Mouse (Mus musculus): Measurements from ENCODE around the gene Gm10778. TPM values are rescaled to one million over a fixed set of nuclear protein-coding genes. Genes with fewer than 3 reads are reported as not detected.

The Gm10778 gene
- polyA plus RNA-seq, 1 experiment: 0.08 TPM

GRCm38 (mm10) chr10:81615486-81615885 lies 33.4 kb upstream of the Gm10778 start:
- Histone ChIP-seq H3K4me1 (ENCODE audit: control insufficient read depth, insufficient read depth, insufficient read length, low read length) (no peaks in the 10 kb centered on the region), H3K36me3 (ENCODE audit: control insufficient read depth, insufficient read depth, low read length) (no peaks in the 10 kb centered on the region), H3K27me3 (ENCODE audit: control insufficient read depth, insufficient read depth, low read length) (0 out of 2 replicates have a peak, but pooled peaks cover 2% of the 10 kb centered on the region), H3K27ac (ENCODE audit: insufficient read depth, low read depth, low read length) (no peak overlapping the region), H3K4me3 (ENCODE audit: low read depth, low read length) (no peak overlapping the region)
- 82% methylated on average over 6 of the region's 6 CpGs for WGBS
- TF ChIP-seq POLR2A (IDR thresholded peaks at IDR 0.05; ENCODE audit: low read depth, low read length) (no peak), CTCF (IDR thresholded peaks at IDR 0.05; ENCODE audit: extremely low read depth, insufficient read length, insufficient replicate concordance, low read depth, low read length) (no peak)

- 58% methylated on average over 5 of the region's 5 CpGs for WGBS
- no peaks in the 10 kb centered on the region; the same call in 1 of the 2 replicates for H3K4me1 ChIP-seq (ENCODE audit: control insufficient read depth, insufficient read depth, insufficient read length, low read length)
- TF ChIP-seq POLR2A (IDR thresholded peaks at IDR 0.05; ENCODE audit: low read depth, low read length) (no peak), CTCF (IDR thresholded peaks at IDR 0.05; ENCODE audit: extremely low read depth, insufficient read length, insufficient replicate concordance, low read depth, low read length) (no peak)
- H3K36me3 ChIP-seq (ENCODE audit: control insufficient read depth, insufficient read depth, low read length): peaks cover 7% of the 10 kb centered on the region; the same call in 1 of the 2 replicates
- H3K27me3 ChIP-seq (ENCODE audit: control insufficient read depth, insufficient read depth, low read length): 0 out of 2 replicates have a peak, but pooled peaks cover 2% of the 10 kb centered on the region
- H3K4me3 ChIP-seq (ENCODE audit: low read depth, low read length): no peak overlapping the region
- H3K27ac ChIP-seq (ENCODE audit: insufficient read depth, low read depth, low read length): no peak overlapping the region
Measured at GRCm38 (mm10) chr10:81619976-81620375, 28.9 kb upstream of the Gm10778 start.

GRCm38 (mm10) chr10:81620786-81621185 lies 28.1 kb upstream of the Gm10778 start:
- TF ChIP-seq POLR2A (IDR thresholded peaks at IDR 0.05; ENCODE audit: low read depth, low read length) (no peak), CTCF (IDR thresholded peaks at IDR 0.05; ENCODE audit: extremely low read depth, insufficient read length, insufficient replicate concordance, low read depth, low read length) (no peak)
- 72% methylated on average over 9 of the region's 9 CpGs for WGBS
- Histone ChIP-seq H3K36me3 (ENCODE audit: control insufficient read depth, insufficient read depth, low read length) (peaks cover 8% of the 10 kb centered on the region; the same call in 1 of the 2 replicates), H3K27ac (ENCODE audit: insufficient read depth, low read depth, low read length) (no peak overlapping the region), H3K4me3 (ENCODE audit: low read depth, low read length) (no peak overlapping the region), H3K27me3 (ENCODE audit: control insufficient read depth, insufficient read depth, low read length) (0 out of 2 replicates have a peak, but pooled peaks cover 2% of the 10 kb centered on the region), H3K4me1 (ENCODE audit: control insufficient read depth, insufficient read depth, insufficient read length, low read length) (no peaks in the 10 kb centered on the region; the same call in 1 of the 2 replicates)

- Histone ChIP-seq H3K36me3 (ENCODE audit: control insufficient read depth, insufficient read depth, low read length) (peaks cover 8% of the 10 kb centered on the region; the same call in 1 of the 2 replicates), H3K4me1 (ENCODE audit: control insufficient read depth, insufficient read depth, insufficient read length, low read length) (peaks cover 14% of the 10 kb centered on the region), H3K27me3 (ENCODE audit: control insufficient read depth, insufficient read depth, low read length) (no peaks in the 10 kb centered on the region), H3K27ac (ENCODE audit: insufficient read depth, low read depth, low read length) (no peak overlapping the region), H3K4me3 (ENCODE audit: low read depth, low read length) (no peak overlapping the region)
- TF ChIP-seq CTCF (IDR thresholded peaks at IDR 0.05; ENCODE audit: extremely low read depth, insufficient read length, insufficient replicate concordance, low read depth, low read length) (no peak), POLR2A (IDR thresholded peaks at IDR 0.05; ENCODE audit: low read depth, low read length) (no peak)
- 63% methylated on average over 8 of the region's 8 CpGs for WGBS
Measured at GRCm38 (mm10) chr10:81623441-81623840, 25.4 kb upstream of the Gm10778 start.

GRCm38 (mm10) chr10:81626101-81626993 lies 22.5 kb upstream of the Gm10778 start:
- Histone ChIP-seq H3K27ac (ENCODE audit: insufficient read depth, low read depth, low read length) (no peak overlapping the region), H3K27me3 (ENCODE audit: control insufficient read depth, insufficient read depth, low read length) (no peaks in the 10 kb centered on the region), H3K4me3 (ENCODE audit: low read depth, low read length) (peak overlapping the region; percentile 85), H3K36me3 (ENCODE audit: control insufficient read depth, insufficient read depth, low read length) (peaks cover 8% of the 10 kb centered on the region; the same call in 1 of the 2 replicates), H3K4me1 (ENCODE audit: control insufficient read depth, insufficient read depth, insufficient read length, low read length) (peaks cover 15% of the 10 kb centered on the region)
- WGBS: 83% methylated on average over 22 of the region's 22 CpGs
- TF ChIP-seq POLR2A (IDR thresholded peaks at IDR 0.05; ENCODE audit: low read depth, low read length) (no peak), CTCF (IDR thresholded peaks at IDR 0.05; ENCODE audit: extremely low read depth, insufficient read length, insufficient replicate concordance, low read depth, low read length) (no peak)

GRCm38 (mm10) chr10:81626994-81627835 lies 21.6 kb upstream of the Gm10778 start, which contains the start of gene Sirt6:
Gene Sirt6, minus strand, starts transcription at chr10:81627797.
- Histone ChIP-seq H3K4me3 (ENCODE audit: low read depth, low read length) (peak within 1 kb of the TSS; percentile 85), H3K36me3 (ENCODE audit: control insufficient read depth, insufficient read depth, low read length) (peaks cover 5% of the 10 kb centered on the region; the same call in 1 of the 2 replicates), H3K27ac (ENCODE audit: insufficient read depth, low read depth, low read length) (peak within 1 kb of the TSS; percentile 88), H3K4me1 (ENCODE audit: control insufficient read depth, insufficient read depth, insufficient read length, low read length) (peaks cover 15% of the 10 kb centered on the region), H3K27me3 (ENCODE audit: control insufficient read depth, insufficient read depth, low read length) (no peaks in the 10 kb centered on the region)
- 3% methylated on average over 40 of the region's 40 CpGs for WGBS
- TF ChIP-seq POLR2A (IDR thresholded peaks at IDR 0.05; ENCODE audit: low read depth, low read length) (peak; percentile 60; the same call in 1 of the 2 replicates), CTCF (IDR thresholded peaks at IDR 0.05; ENCODE audit: extremely low read depth, insufficient read length, insufficient replicate concordance, low read depth, low read length) (0 out of 2 replicates have a peak, but pooled peaks have one; percentile 7)
